Mouse (Mus musculus): Measurements from ENCODE around the gene Skap1.

Gene Skap1

DNA sequence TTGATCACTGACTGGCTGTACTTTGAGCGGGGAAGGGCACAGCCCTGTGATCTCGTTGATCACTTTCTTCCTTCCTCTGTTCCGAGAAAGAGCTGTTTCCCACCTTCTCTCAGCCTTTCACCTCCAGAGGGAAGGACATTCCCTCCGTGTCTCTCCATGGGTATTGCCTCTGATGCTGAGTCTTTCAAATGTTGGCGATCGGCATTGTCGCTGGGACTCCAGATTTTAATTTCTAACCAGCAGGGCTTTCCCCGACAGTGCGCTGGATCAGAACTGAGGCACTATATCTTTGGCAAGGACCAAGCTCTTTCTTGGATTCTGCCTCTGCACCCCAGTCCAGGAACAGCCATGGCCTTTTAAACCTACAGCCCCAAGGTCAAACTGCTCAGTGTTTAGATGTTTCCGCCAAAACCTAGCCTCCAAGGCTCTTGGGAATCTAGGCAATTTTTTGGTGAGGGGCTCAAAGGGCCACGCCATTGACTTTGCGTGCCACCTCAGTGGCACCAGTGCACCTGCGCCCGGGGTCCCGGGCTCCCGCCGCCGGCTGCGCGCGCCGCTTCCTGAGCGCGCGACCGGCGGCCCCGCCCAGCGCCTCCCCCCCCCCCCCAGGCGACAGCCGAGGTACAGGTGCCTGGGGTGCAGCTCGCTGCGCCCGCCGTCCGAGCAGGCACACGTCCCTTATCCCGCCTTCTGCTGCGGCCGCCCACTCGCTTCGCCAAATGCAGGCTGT is at the start of gene Skap1:
Gene Skap1 (plus strand): TSS at position 608 of the 730 bp plus-strand sequence.
- Histone ChIP-seq H3K36me3 (ENCODE audit: control insufficient read depth, insufficient read depth, low read length, poor library complexity, severe bottlenecking) (no peaks in the 10 kb centered on the region), H3K27me3 (ENCODE audit: control insufficient read depth, insufficient read depth, low read length, poor library complexity, severe bottlenecking) (no peaks in the 10 kb centered on the region)
- peak; percentile 28 for DNase-seq (ENCODE audit: low read depth, low spot score)

DNA sequence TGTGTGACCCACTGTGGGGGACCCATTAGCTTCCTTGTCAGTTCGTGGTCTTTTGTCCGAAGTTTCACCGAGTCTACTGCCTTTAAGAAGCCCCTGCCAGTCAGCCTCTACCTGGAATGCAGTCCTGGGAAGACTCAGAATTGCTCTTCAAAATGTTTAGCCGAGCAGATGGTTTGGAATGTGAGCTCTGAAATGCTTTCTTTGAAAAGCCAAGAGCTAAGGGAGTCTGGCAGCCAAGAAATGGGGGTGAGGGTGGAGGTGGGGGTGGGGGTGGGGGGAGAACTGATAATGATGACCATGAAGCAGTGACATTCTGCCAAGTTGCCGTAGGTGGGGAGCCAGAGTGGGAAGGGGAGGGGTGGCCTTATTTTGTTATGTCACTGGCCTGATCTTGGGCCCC is 43.3 kb upstream of the Skap1 start:
- no peaks in the 10 kb centered on the region; the same call in 1 of the 2 replicates for H3K27me3 ChIP-seq (ENCODE audit: control insufficient read depth, insufficient read depth, low read length, poor library complexity, severe bottlenecking)
- no peak for DNase-seq (ENCODE audit: low read depth, low spot score)
- H3K36me3 ChIP-seq (ENCODE audit: control insufficient read depth, insufficient read depth, low read length, poor library complexity, severe bottlenecking): no peaks in the 10 kb centered on the region

DNA sequence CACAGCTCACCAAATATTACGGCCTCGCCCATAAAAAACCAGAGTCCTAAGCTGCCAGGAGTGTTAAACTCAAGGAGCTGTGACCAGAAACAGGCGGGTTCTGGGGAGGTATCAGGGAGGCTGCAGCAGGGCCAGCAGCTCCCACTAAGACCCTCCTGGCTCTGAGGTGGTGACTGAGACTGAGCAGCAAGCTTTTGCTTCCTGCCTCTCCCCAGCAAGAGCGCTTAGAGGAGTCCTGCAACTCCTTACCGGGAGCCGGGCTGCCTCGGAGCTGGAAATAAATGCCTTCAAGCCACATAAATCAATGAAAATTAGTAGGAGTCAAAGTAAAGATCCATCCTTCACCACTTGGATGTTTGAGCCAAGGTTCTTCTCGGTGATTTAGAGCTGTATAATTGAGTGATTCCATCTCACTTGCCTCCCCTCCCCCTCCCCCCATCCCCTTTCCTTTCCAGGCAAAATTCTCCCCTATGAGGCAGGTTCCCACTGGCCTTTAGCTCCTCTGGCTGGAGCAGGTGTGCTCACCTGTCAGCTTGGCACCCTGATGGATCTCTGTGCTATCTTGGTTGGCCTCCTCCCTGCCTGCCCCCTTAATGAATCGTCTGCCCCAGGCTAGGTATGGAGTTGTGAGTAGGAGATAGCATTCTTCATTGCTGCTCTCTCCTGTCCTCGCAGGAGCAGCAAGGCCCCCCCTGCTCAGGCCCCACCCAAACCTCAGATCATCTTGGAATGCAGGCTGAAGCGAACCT is 42.7 kb upstream of the Skap1 start:
- H3K36me3 ChIP-seq (ENCODE audit: control insufficient read depth, insufficient read depth, low read length, poor library complexity, severe bottlenecking): no peaks in the 10 kb centered on the region
- no peak for DNase-seq (ENCODE audit: low read depth, low spot score)
- no peaks in the 10 kb centered on the region; the same call in 1 of the 2 replicates for H3K27me3 ChIP-seq (ENCODE audit: control insufficient read depth, insufficient read depth, low read length, poor library complexity, severe bottlenecking)

DNA sequence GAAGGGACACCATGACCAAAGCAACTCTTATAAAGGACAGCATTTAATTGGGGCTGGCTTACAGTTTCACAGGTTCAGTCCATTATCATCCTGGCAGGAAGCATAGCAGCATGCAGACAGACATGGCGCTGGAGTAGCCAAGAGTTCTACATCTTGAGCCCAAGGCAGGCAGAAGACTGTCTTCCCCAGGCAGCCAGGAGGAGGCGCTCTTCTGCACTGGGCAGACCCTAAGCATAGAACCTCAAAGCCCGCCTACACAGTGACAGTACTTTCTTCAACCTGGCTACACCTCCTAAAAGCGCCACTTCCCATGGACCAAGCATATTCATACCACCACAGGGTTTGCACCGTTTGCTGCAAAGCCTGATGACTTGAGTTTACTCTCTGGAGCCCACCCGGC is 39.2 kb upstream of the Skap1 start:
- Histone ChIP-seq H3K36me3 (ENCODE audit: control insufficient read depth, insufficient read depth, low read length, poor library complexity, severe bottlenecking) (no peaks in the 10 kb centered on the region), H3K27me3 (ENCODE audit: control insufficient read depth, insufficient read depth, low read length, poor library complexity, severe bottlenecking) (no peaks in the 10 kb centered on the region; the same call in 1 of the 2 replicates)
- DNase-seq (ENCODE audit: low read depth, low spot score): peak; percentile 13

DNA sequence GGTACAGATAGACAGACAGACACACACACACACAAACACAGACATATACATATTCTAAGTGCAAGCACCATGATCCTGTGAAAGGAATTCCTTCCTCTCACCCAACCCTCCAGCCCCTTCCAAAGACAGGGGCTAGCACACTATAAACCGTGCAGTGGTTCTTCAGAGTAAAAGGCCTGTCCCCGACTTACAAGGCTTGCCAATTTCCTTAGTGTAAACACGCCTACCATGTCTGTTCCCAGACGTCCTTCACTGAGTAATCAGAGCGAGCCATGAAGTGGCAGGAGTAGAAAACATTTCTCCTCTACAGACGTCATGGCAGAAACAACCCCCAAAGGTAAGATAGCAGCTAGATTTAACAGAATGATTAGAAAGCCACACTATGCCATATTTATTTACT is 38.2 kb upstream of the Skap1 start:
- no peak for DNase-seq (ENCODE audit: low read depth, low spot score)
- H3K36me3 ChIP-seq (ENCODE audit: control insufficient read depth, insufficient read depth, low read length, poor library complexity, severe bottlenecking): no peaks in the 10 kb centered on the region

DNA sequence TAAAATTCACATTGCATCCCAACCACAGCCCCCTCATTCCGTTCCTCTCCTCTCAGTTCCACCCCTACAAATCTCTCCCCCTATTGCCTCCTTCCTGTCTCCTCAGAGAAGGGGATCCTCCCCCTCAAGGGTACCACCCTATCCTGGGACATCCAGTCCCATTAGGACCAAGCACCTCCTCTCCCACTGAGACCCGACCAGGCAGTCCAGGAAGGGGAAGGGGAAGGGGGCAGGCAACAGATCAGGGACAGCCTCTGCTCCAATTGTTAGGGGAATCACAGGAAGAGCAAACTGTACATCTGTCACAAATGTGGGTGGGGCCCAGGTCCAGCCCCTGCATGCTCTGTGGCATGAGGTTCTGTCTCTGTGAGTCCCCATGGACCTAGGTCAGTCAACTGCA is 37.6 kb upstream of the Skap1 start:
- no peaks in the 10 kb centered on the region; the same call in 1 of the 2 replicates for H3K27me3 ChIP-seq (ENCODE audit: control insufficient read depth, insufficient read depth, low read length, poor library complexity, severe bottlenecking)
- DNase-seq (ENCODE audit: low read depth, low spot score): no peak
- H3K36me3 ChIP-seq (ENCODE audit: control insufficient read depth, insufficient read depth, low read length, poor library complexity, severe bottlenecking): no peaks in the 10 kb centered on the region

More for the DNA sequence above, 38.2 kb upstream of the Skap1 start:
- H3K27me3 ChIP-seq (ENCODE audit: control insufficient read depth, insufficient read depth, low read length, poor library complexity, severe bottlenecking): no peaks in the 10 kb centered on the region; the same call in 1 of the 2 replicates

DNA sequence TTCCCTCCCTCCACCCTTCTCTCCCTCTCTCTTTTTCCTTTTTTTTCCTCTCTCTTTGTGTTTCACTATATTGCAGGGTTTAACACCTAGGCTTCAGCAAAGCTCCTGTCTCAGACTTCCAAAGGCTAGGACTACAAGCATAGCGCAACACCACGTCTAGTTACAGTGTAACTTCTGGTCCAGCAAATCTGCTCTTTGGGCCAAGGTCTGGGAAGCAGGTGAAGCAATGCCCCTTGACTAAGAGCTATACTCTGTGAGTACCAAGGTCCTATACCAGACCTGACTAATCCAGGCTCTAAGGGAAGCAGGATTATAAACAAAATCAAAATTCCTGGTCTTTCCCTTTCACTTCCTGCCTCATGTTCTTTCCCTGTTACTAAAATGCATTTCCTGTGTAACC is 35.3 kb upstream of the Skap1 start:
- no peak for DNase-seq (ENCODE audit: low read depth, low spot score)
- Histone ChIP-seq H3K27me3 (ENCODE audit: control insufficient read depth, insufficient read depth, low read length, poor library complexity, severe bottlenecking) (no peaks in the 10 kb centered on the region), H3K36me3 (ENCODE audit: control insufficient read depth, insufficient read depth, low read length, poor library complexity, severe bottlenecking) (no peaks in the 10 kb centered on the region)

DNA sequence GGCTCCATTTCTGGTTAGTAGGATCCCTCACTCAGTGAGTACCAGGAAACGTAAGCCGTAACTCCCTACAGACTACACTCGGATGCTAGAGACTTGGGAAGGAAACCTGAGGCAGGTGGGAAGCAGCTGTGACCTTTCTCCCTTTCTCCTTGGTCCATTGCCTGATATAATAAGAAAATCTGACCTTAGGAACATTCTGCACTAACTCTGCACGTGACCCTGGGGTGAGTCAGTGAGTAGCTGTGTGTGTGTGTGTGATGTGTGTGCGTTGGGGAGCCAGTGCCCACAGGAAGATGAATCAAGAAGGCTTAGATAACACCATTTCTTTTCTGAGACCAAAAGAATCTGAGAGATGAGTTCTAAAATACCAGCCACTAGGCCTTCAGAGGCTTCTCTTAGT is 34.5 kb upstream of the Skap1 start:
- no peak for DNase-seq (ENCODE audit: low read depth, low spot score)
- no peaks in the 10 kb centered on the region for H3K36me3 ChIP-seq (ENCODE audit: control insufficient read depth, insufficient read depth, low read length, poor library complexity, severe bottlenecking)
- no peaks in the 10 kb centered on the region for H3K27me3 ChIP-seq (ENCODE audit: control insufficient read depth, insufficient read depth, low read length, poor library complexity, severe bottlenecking)

DNA sequence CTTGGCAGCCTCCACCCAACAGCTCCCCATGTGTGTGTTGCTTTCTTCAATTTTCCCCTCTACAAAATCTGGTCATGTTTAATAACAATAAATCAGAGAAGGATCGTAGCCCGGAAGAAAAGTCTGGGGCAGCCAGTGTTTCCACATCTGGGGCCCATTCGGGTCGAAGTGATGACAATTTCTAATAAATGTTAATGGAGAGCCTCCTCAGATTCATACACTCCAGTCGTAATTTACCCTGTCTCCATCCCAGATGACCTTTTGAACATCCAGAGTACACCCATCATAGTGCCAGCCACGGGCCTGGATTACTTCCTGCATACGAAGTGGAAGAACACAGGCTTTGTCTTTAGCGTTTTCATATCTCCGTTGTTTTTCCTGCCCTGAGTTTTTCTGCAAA is 32.5 kb upstream of the Skap1 start:
- no peaks in the 10 kb centered on the region for H3K36me3 ChIP-seq (ENCODE audit: control insufficient read depth, insufficient read depth, low read length, poor library complexity, severe bottlenecking)
- no peaks in the 10 kb centered on the region for H3K27me3 ChIP-seq (ENCODE audit: control insufficient read depth, insufficient read depth, low read length, poor library complexity, severe bottlenecking)
- no peak for DNase-seq (ENCODE audit: low read depth, low spot score)

DNA sequence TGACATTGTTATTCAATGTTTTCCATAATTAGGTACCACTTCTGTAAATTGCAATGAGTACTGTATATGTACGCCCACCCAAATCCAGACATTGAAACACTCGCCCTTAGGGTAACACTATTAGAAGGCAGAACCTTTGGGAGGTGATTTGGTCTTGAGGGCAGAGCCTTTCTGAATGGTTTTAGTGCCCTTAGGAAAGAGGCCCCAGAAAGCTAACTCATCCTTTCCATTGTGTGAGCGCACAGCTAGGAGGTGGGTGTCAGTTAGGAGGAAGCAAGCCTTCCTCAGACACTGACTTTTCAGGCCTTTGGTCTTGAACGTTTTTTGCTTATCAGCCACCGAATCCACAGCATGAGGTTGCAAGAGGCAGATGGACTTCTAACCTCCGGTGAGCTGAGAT is 29.5 kb upstream of the Skap1 start:
- Histone ChIP-seq H3K36me3 (ENCODE audit: control insufficient read depth, insufficient read depth, low read length, poor library complexity, severe bottlenecking) (no peaks in the 10 kb centered on the region), H3K27me3 (ENCODE audit: control insufficient read depth, insufficient read depth, low read length, poor library complexity, severe bottlenecking) (no peaks in the 10 kb centered on the region)
- no peak for DNase-seq (ENCODE audit: low read depth, low spot score)

DNA sequence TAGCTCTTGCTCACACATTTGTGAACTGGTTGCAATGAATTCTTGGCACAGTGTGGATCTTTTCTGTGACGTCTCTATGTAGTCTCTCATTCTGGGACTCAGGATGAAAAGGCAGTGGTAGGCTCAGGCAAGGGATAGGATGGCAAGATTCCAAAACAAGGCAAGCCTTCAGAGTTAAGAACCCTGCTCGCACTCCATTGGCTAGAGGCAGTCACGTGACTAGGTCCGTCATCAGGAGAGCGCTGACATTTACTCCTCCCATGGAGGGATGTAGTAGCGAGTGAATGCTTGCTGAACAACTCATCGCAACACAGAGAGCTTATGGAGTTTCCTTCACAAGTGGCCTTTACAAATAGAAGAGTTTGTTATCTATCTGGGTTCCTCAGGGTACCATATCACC is 27.9 kb upstream of the Skap1 start:
- H3K36me3 ChIP-seq (ENCODE audit: control insufficient read depth, insufficient read depth, low read length, poor library complexity, severe bottlenecking): no peaks in the 10 kb centered on the region
- no peaks in the 10 kb centered on the region for H3K27me3 ChIP-seq (ENCODE audit: control insufficient read depth, insufficient read depth, low read length, poor library complexity, severe bottlenecking)
- DNase-seq (ENCODE audit: low read depth, low spot score): no peak

DNA sequence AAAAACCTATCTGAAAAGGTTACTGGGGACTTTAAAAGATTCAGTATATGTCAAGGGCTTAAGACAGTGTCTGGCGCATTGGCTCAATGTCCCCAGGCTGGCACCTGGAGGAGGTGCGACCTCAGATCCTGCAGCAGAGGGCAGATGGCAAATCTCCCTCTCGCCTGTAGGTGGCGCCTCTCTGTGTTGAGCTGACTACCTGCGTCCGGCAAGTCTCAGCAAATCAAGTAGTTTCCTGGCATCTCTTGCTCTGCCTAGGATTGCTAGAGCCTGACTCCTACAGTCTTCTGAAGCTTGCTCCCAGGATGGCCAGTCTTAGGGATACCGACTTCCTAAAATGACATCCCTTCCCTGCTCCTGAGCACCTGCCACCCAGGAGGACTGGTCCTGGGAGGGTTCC is 25.6 kb upstream of the Skap1 start:
- no peaks in the 10 kb centered on the region for H3K27me3 ChIP-seq (ENCODE audit: control insufficient read depth, insufficient read depth, low read length, poor library complexity, severe bottlenecking)
- no peaks in the 10 kb centered on the region for H3K36me3 ChIP-seq (ENCODE audit: control insufficient read depth, insufficient read depth, low read length, poor library complexity, severe bottlenecking)
- peak; percentile 84 for DNase-seq (ENCODE audit: low read depth, low spot score)

DNA sequence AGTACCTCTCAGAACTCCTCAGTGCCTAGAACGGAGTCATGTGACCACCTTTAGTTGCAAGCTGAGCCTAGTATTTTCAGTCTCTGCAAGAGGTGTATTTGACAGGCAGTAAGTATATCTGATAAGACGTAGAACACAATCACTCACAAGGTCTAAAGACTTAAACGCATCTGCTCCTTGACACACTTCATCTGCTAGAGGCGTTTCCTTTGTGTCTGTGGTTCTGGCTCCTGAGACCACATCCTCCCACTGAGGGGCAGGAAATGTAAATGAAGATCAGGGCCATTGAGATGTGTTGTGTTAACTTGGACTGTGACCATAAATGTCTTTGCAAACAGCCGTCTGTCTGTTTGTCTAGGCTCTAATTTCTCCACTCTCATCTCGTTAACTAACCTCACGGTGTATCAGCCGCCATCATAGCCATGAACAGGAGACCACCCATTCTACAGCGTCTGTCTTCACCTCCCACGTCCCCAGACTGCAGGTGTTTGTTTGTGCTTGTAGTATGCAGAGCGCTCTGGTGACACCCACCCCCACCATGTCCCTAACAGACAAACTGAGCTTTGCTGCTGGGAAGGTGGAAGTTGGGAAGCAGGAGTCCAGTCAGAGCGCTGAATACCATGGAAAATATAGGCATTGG is 22.7 kb upstream of the Skap1 start:
- DNase-seq (ENCODE audit: low read depth, low spot score): peak; percentile 69
- H3K36me3 ChIP-seq (ENCODE audit: control insufficient read depth, insufficient read depth, low read length, poor library complexity, severe bottlenecking): no peaks in the 10 kb centered on the region
- H3K27me3 ChIP-seq (ENCODE audit: control insufficient read depth, insufficient read depth, low read length, poor library complexity, severe bottlenecking): no peaks in the 10 kb centered on the region

DNA sequence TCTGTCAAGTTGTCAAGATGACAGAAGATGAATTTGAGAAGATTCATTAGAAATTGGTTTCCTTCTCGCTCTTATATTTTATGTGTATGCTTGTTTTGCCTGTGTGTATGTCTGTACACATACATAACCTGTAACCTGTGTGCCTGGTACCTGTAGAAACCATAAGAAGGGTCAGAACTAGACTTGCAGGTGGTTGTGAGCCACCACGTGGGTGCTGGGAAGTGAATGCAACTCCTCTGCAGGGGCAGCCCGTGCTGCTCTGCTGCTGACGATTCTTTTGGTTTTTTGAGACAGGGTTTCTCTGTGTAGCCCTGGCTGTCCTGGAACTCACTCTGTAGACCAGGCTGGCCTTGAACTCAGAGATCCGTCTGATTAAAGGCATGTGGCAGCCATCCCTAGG is 21.9 kb upstream of the Skap1 start:
- no peak for DNase-seq (ENCODE audit: low read depth, low spot score)
- Histone ChIP-seq H3K36me3 (ENCODE audit: control insufficient read depth, insufficient read depth, low read length, poor library complexity, severe bottlenecking) (no peaks in the 10 kb centered on the region), H3K27me3 (ENCODE audit: control insufficient read depth, insufficient read depth, low read length, poor library complexity, severe bottlenecking) (no peaks in the 10 kb centered on the region)

DNA sequence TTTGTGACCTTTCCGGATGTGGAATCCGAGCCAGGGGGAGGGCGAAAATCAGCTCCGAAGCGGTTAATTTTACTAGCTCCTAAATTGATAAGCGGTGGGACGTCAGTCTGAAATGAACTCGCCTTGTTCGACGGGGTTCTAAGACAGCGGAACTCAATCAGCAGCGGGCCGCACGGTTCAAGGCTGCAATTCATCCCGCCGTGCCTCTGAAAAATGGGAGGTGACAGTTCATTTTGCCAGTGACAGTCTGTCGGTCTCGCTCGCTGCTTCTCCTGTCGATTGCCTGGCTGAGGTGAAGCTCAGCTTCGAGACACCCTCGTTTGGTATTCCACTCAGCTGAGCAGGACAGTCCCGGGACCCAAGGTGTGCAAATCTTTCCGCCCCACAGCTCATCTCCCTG is 16.5 kb upstream of the Skap1 start:
- no peak for DNase-seq (ENCODE audit: low read depth, low spot score)

More for the DNA sequence above, 16.5 kb upstream of the Skap1 start:
- Histone ChIP-seq H3K27me3 (ENCODE audit: control insufficient read depth, insufficient read depth, low read length, poor library complexity, severe bottlenecking) (no peaks in the 10 kb centered on the region), H3K36me3 (ENCODE audit: control insufficient read depth, insufficient read depth, low read length, poor library complexity, severe bottlenecking) (no peaks in the 10 kb centered on the region)

Data from splenic B cell, adult 2 months (primary cell).